Mouse (Mus musculus) lung, adult 2 months (tissue): ENCODE measurements around the gene Vip. TPM values are rescaled to one million over a fixed set of nuclear protein-coding genes. Genes with fewer than 3 reads are reported as not detected.
A peak's percentile ranks its signal among the peaks of the same experiment; 100 is the strongest.

Source experiments
- DNase-seq: peaks from one replicate; pipeline ENCODE4 v3.0.0; 2022
- H3K4me1 ChIP-seq: fragments of 200-500 bp; 2 replicates; pipeline ENCODE4 v1.6.1; 2011; ENCODE audit warnings: low read length; ENCODE audit not compliant: control insufficient read depth, insufficient read depth
- H3K4me3 ChIP-seq: fragments of 200-500 bp; replicated peaks from 2 replicates; pipeline ENCODE3; 2011; ENCODE audit warnings: low read depth, mild to moderate bottlenecking, control low read depth, low read length; ENCODE audit errors: extremely low read depth
- CTCF ChIP-seq: fragments of 200-500 bp; IDR thresholded peaks from 2 replicates; pipeline ENCODE4 v1.5.1; 2011; ENCODE audit warnings: mild to moderate bottlenecking, low read length, control low read depth; ENCODE audit not compliant: insufficient read depth
- POLR2A ChIP-seq: fragments of 200-500 bp; IDR thresholded peaks from 2 replicates; pipeline ENCODE4 v1.6.1; 2011; ENCODE audit warnings: low read depth, mild to moderate bottlenecking, control low read depth, low read length, borderline replicate concordance; ENCODE audit errors: extremely low read depth
- whole genome bisulfite sequencing: fragments of 180-500 bp; shearing (Covaris S2); methylation state at CpG from one replicate; pipeline ENCODE4 v1.1.7; 2018; 5-methylcytosine and 5-hydroxymethylcytosine counted together
- polyA plus RNA-seq: library from polyadenylated mRNA; depleted of rRNA; stranded (reverse); fragments of >200 nt; gene quantifications from 2 replicates; pipeline ENCODE4 v1.2.3, GENCODE M21; 2012; rRNA removed

Vip gene
- 0.12 and 0.14 TPM in 2 replicates for polyA plus RNA-seq

- WGBS, result 29% methylated on average over 8 of the region's 8 CpGs
- Histone ChIP-seq H3K4me3 (no peak within 1 kb of the TSS), H3K4me1 (no peaks in the 10 kb centered on the region)
- TF ChIP-seq CTCF (no peak), POLR2A (no peak)
- no peak for DNase-seq
Observed at GRCm38 (mm10) chr10:5639112-5639511, at the start of gene Vip. Gene Vip (plus strand): TSS chr10:5639218.

GRCm38 (mm10) chr10:5591061-5591460, 48.0 kb upstream of the Vip start:
- H3K4me1 ChIP-seq, result peaks cover 12% of the 10 kb centered on the region; the same call in 1 of the 2 replicates
- no peak overlapping the region for H3K4me3 ChIP-seq
- WGBS, result 87% methylated on average over 2 of the region's 2 CpGs
- no peak for DNase-seq
- TF ChIP-seq POLR2A (no peak), CTCF (no peak)

GRCm38 (mm10) chr10:5591996-5592395, 47.0 kb upstream of the Vip start:
- Histone ChIP-seq H3K4me1 (peaks cover 12% of the 10 kb centered on the region; the same call in 1 of the 2 replicates), H3K4me3 (no peak overlapping the region)
- no peak for DNase-seq
- no peak for TF ChIP-seq POLR2A
- no peak for TF ChIP-seq CTCF
- WGBS, result 47% methylated on average over 4 of the region's 4 CpGs

- WGBS, result 2% methylated on average over 5 of the region's 5 CpGs
- DNase-seq, result no peak
- TF ChIP-seq POLR2A, result no peak
- no peak for TF ChIP-seq CTCF
- peaks cover 16% of the 10 kb centered on the region for H3K4me1 ChIP-seq
- peak within 1 kb of the TSS; percentile 58 for H3K4me3 ChIP-seq
Observed at GRCm38 (mm10) chr10:5593464-5593863, 45.6 kb upstream of the Vip start, which contains the start of gene Myct1. Gene Myct1 (plus strand): TSS chr10:5593775.

GRCm38 (mm10) chr10:5594457-5594856, 44.6 kb upstream of the Vip start:
- peak overlapping the region; percentile 58 for H3K4me3 ChIP-seq
- DNase-seq, result no peak
- 38% methylated on average over 5 of the region's 5 CpGs for WGBS
- TF ChIP-seq CTCF (no peak), POLR2A (0 out of 2 replicates have a peak, but pooled peaks have one; percentile 23)
- H3K4me1 ChIP-seq, result peaks cover 16% of the 10 kb centered on the region

- H3K4me3 ChIP-seq, result peak overlapping the region; percentile 21
- DNase-seq, result no peak
- TF ChIP-seq CTCF, result no peak
- no peak for TF ChIP-seq POLR2A
- WGBS, result 28% methylated on average over 6 of the region's 6 CpGs
- H3K4me1 ChIP-seq, result peaks cover 14% of the 10 kb centered on the region
Observed at GRCm38 (mm10) chr10:5596559-5596958, 42.5 kb upstream of the Vip start.

- Histone ChIP-seq H3K4me3 (no peak overlapping the region), H3K4me1 (peaks cover 8% of the 10 kb centered on the region)
- peak; percentile 37 for DNase-seq
- WGBS, result 10% methylated on average over 7 of the region's 7 CpGs
- TF ChIP-seq POLR2A, result no peak
- TF ChIP-seq CTCF, result no peak
Observed at GRCm38 (mm10) chr10:5600123-5600522, 38.9 kb upstream of the Vip start.

GRCm38 (mm10) chr10:5603512-5603911, 35.5 kb upstream of the Vip start:
- Histone ChIP-seq H3K4me3 (no peak overlapping the region), H3K4me1 (peaks cover 11% of the 10 kb centered on the region)
- DNase-seq, result no peak
- TF ChIP-seq CTCF (no peak), POLR2A (no peak)
- WGBS, result 34% methylated on average over 10 of the region's 10 CpGs

- no peak for DNase-seq
- WGBS, result 65% methylated on average over 13 of the region's 13 CpGs
- TF ChIP-seq POLR2A, result no peak
- TF ChIP-seq CTCF, result no peak
- no peak overlapping the region for H3K4me3 ChIP-seq
- peaks cover 11% of the 10 kb centered on the region for H3K4me1 ChIP-seq
Observed at GRCm38 (mm10) chr10:5604371-5604770, 34.6 kb upstream of the Vip start.

GRCm38 (mm10) chr10:5608874-5609273, 30.1 kb upstream of the Vip start:
- H3K4me3 ChIP-seq, result no peak overlapping the region
- 40% methylated on average over 3 of the region's 3 CpGs for WGBS
- H3K4me1 ChIP-seq, result peaks cover 8% of the 10 kb centered on the region
- no peak for TF ChIP-seq CTCF
- TF ChIP-seq POLR2A, result no peak
- DNase-seq, result no peak
